Mouse (Mus musculus): ENCODE results near the gene Cdkal1. TPM values are rescaled to one million over a fixed set of nuclear protein-coding genes. Genes with fewer than 3 reads are reported as not detected.

The Cdkal1 gene
- polyA plus RNA-seq, 1 experiment: 0.55 TPM

- H3K4me3 ChIP-seq (ENCODE audit: low read depth, low read length): no peak overlapping the region
- WGBS: 57% methylated on average over 5 of the region's 5 CpGs
- H3K27me3 ChIP-seq (ENCODE audit: control insufficient read depth, insufficient read depth, low read length): no peaks in the 10 kb centered on the region
- no peak overlapping the region for H3K27ac ChIP-seq (ENCODE audit: insufficient read depth, low read depth, low read length)
- 0 out of 2 replicates have a peak, but pooled peaks cover 2% of the 10 kb centered on the region for H3K4me1 ChIP-seq (ENCODE audit: control insufficient read depth, insufficient read depth, insufficient read length, low read length)
- TF ChIP-seq CTCF (IDR thresholded peaks at IDR 0.05; ENCODE audit: extremely low read depth, insufficient read length, insufficient replicate concordance, low read depth, low read length): no peak
- TF ChIP-seq POLR2A (IDR thresholded peaks at IDR 0.05; ENCODE audit: low read depth, low read length): no peak
- H3K36me3 ChIP-seq (ENCODE audit: control insufficient read depth, insufficient read depth, low read length): no peaks in the 10 kb centered on the region
These were observed 321.9 kb downstream of the Cdkal1 start for GRCm38 (mm10) chr13:29533586-29533985.

- H3K36me3 ChIP-seq (ENCODE audit: control insufficient read depth, insufficient read depth, low read length): no peaks in the 10 kb centered on the region
- no peaks in the 10 kb centered on the region for H3K27me3 ChIP-seq (ENCODE audit: control insufficient read depth, insufficient read depth, low read length)
- H3K4me3 ChIP-seq (ENCODE audit: low read depth, low read length): no peak overlapping the region
- 91% methylated on average over 5 of the region's 5 CpGs for WGBS
- no peak for TF ChIP-seq POLR2A (IDR thresholded peaks at IDR 0.05; ENCODE audit: low read depth, low read length)
- TF ChIP-seq CTCF (IDR thresholded peaks at IDR 0.05; ENCODE audit: extremely low read depth, insufficient read length, insufficient replicate concordance, low read depth, low read length): no peak
- no peak overlapping the region for H3K27ac ChIP-seq (ENCODE audit: insufficient read depth, low read depth, low read length)
- H3K4me1 ChIP-seq (ENCODE audit: control insufficient read depth, insufficient read depth, insufficient read length, low read length): no peaks in the 10 kb centered on the region
These were observed 327.1 kb downstream of the Cdkal1 start for GRCm38 (mm10) chr13:29528344-29528743.

GRCm38 (mm10) chr13:29521321-29521720, 334.2 kb downstream of the Cdkal1 start:
- WGBS: 80% methylated on average over 4 of the region's 4 CpGs
- TF ChIP-seq CTCF (IDR thresholded peaks at IDR 0.05; ENCODE audit: extremely low read depth, insufficient read length, insufficient replicate concordance, low read depth, low read length): no peak
- TF ChIP-seq POLR2A (IDR thresholded peaks at IDR 0.05; ENCODE audit: low read depth, low read length): no peak
- 0 out of 2 replicates have a peak, but pooled peaks cover 5% of the 10 kb centered on the region for H3K36me3 ChIP-seq (ENCODE audit: control insufficient read depth, insufficient read depth, low read length)
- no peaks in the 10 kb centered on the region for H3K4me1 ChIP-seq (ENCODE audit: control insufficient read depth, insufficient read depth, insufficient read length, low read length)
- no peak overlapping the region for H3K4me3 ChIP-seq (ENCODE audit: low read depth, low read length)
- H3K27me3 ChIP-seq (ENCODE audit: control insufficient read depth, insufficient read depth, low read length): no peaks in the 10 kb centered on the region
- H3K27ac ChIP-seq (ENCODE audit: insufficient read depth, low read depth, low read length): no peak overlapping the region

- no peaks in the 10 kb centered on the region for H3K27me3 ChIP-seq (ENCODE audit: control insufficient read depth, insufficient read depth, low read length)
- 0 out of 2 replicates have a peak, but pooled peaks cover 5% of the 10 kb centered on the region for H3K36me3 ChIP-seq (ENCODE audit: control insufficient read depth, insufficient read depth, low read length)
- WGBS: 82% methylated on average over 1 of the region's 1 CpGs
- H3K4me3 ChIP-seq (ENCODE audit: low read depth, low read length): no peak overlapping the region
- no peak for TF ChIP-seq POLR2A (IDR thresholded peaks at IDR 0.05; ENCODE audit: low read depth, low read length)
- TF ChIP-seq CTCF (IDR thresholded peaks at IDR 0.05; ENCODE audit: extremely low read depth, insufficient read length, insufficient replicate concordance, low read depth, low read length): no peak
- no peaks in the 10 kb centered on the region for H3K4me1 ChIP-seq (ENCODE audit: control insufficient read depth, insufficient read depth, insufficient read length, low read length)
- H3K27ac ChIP-seq (ENCODE audit: insufficient read depth, low read depth, low read length): no peak overlapping the region
These were observed 341.4 kb downstream of the Cdkal1 start for GRCm38 (mm10) chr13:29514071-29514470.

- 61% methylated on average over 4 of the region's 4 CpGs for WGBS
- no peak for TF ChIP-seq CTCF (IDR thresholded peaks at IDR 0.05; ENCODE audit: extremely low read depth, insufficient read length, insufficient replicate concordance, low read depth, low read length)
- TF ChIP-seq POLR2A (IDR thresholded peaks at IDR 0.05; ENCODE audit: low read depth, low read length): no peak
- no peaks in the 10 kb centered on the region for H3K27me3 ChIP-seq (ENCODE audit: control insufficient read depth, insufficient read depth, low read length)
- H3K4me1 ChIP-seq (ENCODE audit: control insufficient read depth, insufficient read depth, insufficient read length, low read length): peaks cover 4% of the 10 kb centered on the region; the same call in 1 of the 2 replicates
- H3K27ac ChIP-seq (ENCODE audit: insufficient read depth, low read depth, low read length): no peak overlapping the region
- H3K4me3 ChIP-seq (ENCODE audit: low read depth, low read length): no peak overlapping the region
- no peaks in the 10 kb centered on the region for H3K36me3 ChIP-seq (ENCODE audit: control insufficient read depth, insufficient read depth, low read length)
These were observed 350.5 kb downstream of the Cdkal1 start for GRCm38 (mm10) chr13:29504861-29505568.

- Histone ChIP-seq H3K4me3 (ENCODE audit: low read depth, low read length) (no peak overlapping the region), H3K36me3 (ENCODE audit: control insufficient read depth, insufficient read depth, low read length) (no peaks in the 10 kb centered on the region), H3K27me3 (ENCODE audit: control insufficient read depth, insufficient read depth, low read length) (no peaks in the 10 kb centered on the region), H3K27ac (ENCODE audit: insufficient read depth, low read depth, low read length) (no peak overlapping the region), H3K4me1 (ENCODE audit: control insufficient read depth, insufficient read depth, insufficient read length, low read length) (peaks cover 4% of the 10 kb centered on the region; the same call in 1 of the 2 replicates)
- whole genome bisulfite sequencing: 34% methylated on average over 6 of the region's 6 CpGs
- TF ChIP-seq POLR2A (IDR thresholded peaks at IDR 0.05; ENCODE audit: low read depth, low read length): no peak
- no peak for TF ChIP-seq CTCF (IDR thresholded peaks at IDR 0.05; ENCODE audit: extremely low read depth, insufficient read length, insufficient replicate concordance, low read depth, low read length)
These were observed 352.1 kb downstream of the Cdkal1 start for GRCm38 (mm10) chr13:29503147-29504044.

All from small intestine, adult 2 months (tissue).